27 mouse cellular contexts compared by ENCODE assay signal in genomic region chr8:101690901-101691300, GRCm38 (mm10).
"Had no signal": no experiment of that assay in that cellular context is flagged by ENCODE, and none has a peak within 500 bp of the region (broad histone marks: within the 10 kb centered on the region; RNA-seq: fewer than 3 reads in every experiment).

No protein-coding gene starts in this region.

- H3K4me3 ChIP-seq: embryonic facial prominence, embryonic 10.5 days; embryonic facial prominence, embryonic 12.5 days; embryonic facial prominence, embryonic 13.5 days; embryonic facial prominence, embryonic 15.5 days; erythroblast, embryonic 14.5 days; forebrain, embryonic 10.5 days; forebrain, embryonic 12.5 days; forebrain, embryonic 13.5 days; forebrain, embryonic 15.5 days; gastrocnemius, adult 2 months; heart, adult 2 months; heart, embryonic 10.5 days had no signal

- H3K9ac ChIP-seq: embryonic facial prominence, embryonic 12.5 days; embryonic facial prominence, embryonic 13.5 days; embryonic facial prominence, embryonic 15.5 days; forebrain, embryonic 12.5 days; forebrain, embryonic 13.5 days; forebrain, embryonic 15.5 days; forebrain, postnatal 0 days had no signal

- H3K27ac ChIP-seq: embryonic facial prominence, embryonic 10.5 days; embryonic facial prominence, embryonic 12.5 days; embryonic facial prominence, embryonic 13.5 days; embryonic facial prominence, embryonic 15.5 days; forebrain, embryonic 10.5 days; forebrain, embryonic 12.5 days; forebrain, embryonic 13.5 days; forebrain, embryonic 15.5 days; gastrocnemius, adult 2 months; heart, adult 2 months; heart, embryonic 10.5 days had no signal

- H3K4me2 ChIP-seq: embryonic facial prominence, embryonic 12.5 days; embryonic facial prominence, embryonic 13.5 days; embryonic facial prominence, embryonic 15.5 days; forebrain, embryonic 12.5 days; forebrain, embryonic 13.5 days; forebrain, embryonic 15.5 days had no signal

- H3K36me3 ChIP-seq: embryonic facial prominence, embryonic 10.5 days; embryonic facial prominence, embryonic 12.5 days; embryonic facial prominence, embryonic 13.5 days; embryonic facial prominence, embryonic 15.5 days; forebrain, embryonic 10.5 days; forebrain, embryonic 12.5 days; forebrain, embryonic 15.5 days; heart, embryonic 10.5 days had no signal

- H3K27me3 ChIP-seq: embryonic facial prominence, embryonic 12.5 days; embryonic facial prominence, embryonic 13.5 days; embryonic facial prominence, embryonic 15.5 days; forebrain, embryonic 12.5 days; forebrain, embryonic 13.5 days; forebrain, embryonic 15.5 days had no signal

- H3K9me3 ChIP-seq: embryonic facial prominence, embryonic 10.5 days; embryonic facial prominence, embryonic 12.5 days; embryonic facial prominence, embryonic 13.5 days; embryonic facial prominence, embryonic 15.5 days; forebrain, embryonic 10.5 days; forebrain, embryonic 12.5 days; forebrain, embryonic 13.5 days; forebrain, embryonic 15.5 days; heart, embryonic 10.5 days had no signal

- DNase-seq: cerebellum, adult 8-10 months; cerebellum, adult 9-10 months; cerebellum, adult 9-11 months; cerebellum, postnatal 10 days; cerebellum, postnatal 14 days; cerebellum, postnatal 25 days; cerebellum, postnatal 36 days; embryo, embryonic 11 days; forebrain, postnatal 0 days; gastrocnemius, adult 2 months; gastrocnemius, postnatal 10 days; gastrocnemius, postnatal 14 days; gastrocnemius, postnatal 25 days; gastrocnemius, postnatal 36 days; heart, adult 11 months; heart, adult 18-20 months; heart, adult 2 months had no signal

- ATAC-seq: forebrain, embryonic 13.5 days; forebrain, embryonic 15.5 days; forebrain, postnatal 0 days had no signal

- H3K4me1 ChIP-seq: embryonic facial prominence, embryonic 10.5 days; embryonic facial prominence, embryonic 12.5 days; embryonic facial prominence, embryonic 13.5 days; embryonic facial prominence, embryonic 15.5 days; forebrain, embryonic 10.5 days; forebrain, embryonic 12.5 days; forebrain, embryonic 13.5 days; forebrain, embryonic 15.5 days; heart, embryonic 10.5 days had no signal
